Mouse (Mus musculus): Measurements from ENCODE around the gene Homer3.

DNA sequence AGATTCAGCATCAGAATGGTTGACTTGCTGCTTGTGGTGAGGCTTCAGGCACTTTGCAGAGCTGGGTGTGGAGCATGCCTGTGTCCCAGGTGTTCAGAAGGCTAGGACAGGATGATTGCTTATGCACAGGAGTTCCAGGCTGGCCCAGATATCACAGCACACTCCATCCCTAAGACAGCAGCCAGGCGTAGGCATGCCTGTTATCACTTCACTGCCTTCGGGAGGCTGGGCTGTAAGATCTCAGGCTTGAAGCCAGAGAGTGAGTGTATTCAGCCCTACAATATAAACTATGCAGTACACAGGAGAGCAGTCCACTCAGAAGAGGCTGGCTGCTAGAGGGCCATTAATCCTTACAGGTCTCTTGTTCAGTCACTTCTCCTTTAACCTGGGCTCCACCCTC is 23.6 kb upstream of the Homer3 start:
- TF ChIP-seq CTCF (IDR thresholded peaks at IDR 0.05) (no peak), EP300 (IDR thresholded peaks at IDR 0.05) (no peak)

Data from lung, postnatal 0 days (tissue).